Mouse (Mus musculus): ENCODE results near the gene Cops2.

Cops2 gene

GRCm38 (mm10) chr2:125826201-125826600, 32.7 kb downstream of the Cops2 start:
- DNase-seq (ENCODE audit: low spot score in 2 of 2) = no peak

- no peak for DNase-seq (ENCODE audit: low spot score in 2 of 2)
These were observed 38.5 kb downstream of the Cops2 start for GRCm38 (mm10) chr2:125820397-125820796.

- no peak for DNase-seq (ENCODE audit: low spot score in 2 of 2)
These were observed 44.9 kb downstream of the Cops2 start for GRCm38 (mm10) chr2:125813972-125814595.

DNA sequence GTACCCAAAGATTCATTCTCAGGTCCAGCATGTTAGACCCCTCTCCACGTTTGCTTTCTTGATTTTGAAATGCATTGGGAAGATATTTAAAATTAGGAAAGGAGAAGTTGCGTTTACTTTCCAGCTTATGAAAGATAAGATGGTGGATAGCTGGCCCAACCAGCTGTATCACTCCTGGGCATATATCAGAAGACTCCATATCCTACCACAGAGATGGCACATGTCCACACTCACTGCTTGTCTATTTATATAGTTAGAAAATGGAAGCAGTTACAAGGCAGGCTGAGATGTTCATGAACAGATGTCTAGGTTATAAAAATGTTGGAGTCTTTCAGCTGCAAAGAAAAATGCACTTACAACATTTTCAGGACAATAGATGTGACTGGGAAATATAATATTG, 47.6 kb downstream of the Cops2 start:
- no peak for DNase-seq (ENCODE audit: low spot score in 2 of 2)

GRCm38 (mm10) chr2:125809551-125809950, 49.4 kb downstream of the Cops2 start:
- no peak for DNase-seq (ENCODE audit: low spot score in 2 of 2)

- DNase-seq (ENCODE audit: low spot score in 2 of 2) = no peak
These were observed 53.1 kb downstream of the Cops2 start for GRCm38 (mm10) chr2:125805826-125806225.

- DNase-seq (ENCODE audit: low spot score in 2 of 2) = no peak
These were observed 57.0 kb downstream of the Cops2 start for GRCm38 (mm10) chr2:125801947-125802346.

DNA sequence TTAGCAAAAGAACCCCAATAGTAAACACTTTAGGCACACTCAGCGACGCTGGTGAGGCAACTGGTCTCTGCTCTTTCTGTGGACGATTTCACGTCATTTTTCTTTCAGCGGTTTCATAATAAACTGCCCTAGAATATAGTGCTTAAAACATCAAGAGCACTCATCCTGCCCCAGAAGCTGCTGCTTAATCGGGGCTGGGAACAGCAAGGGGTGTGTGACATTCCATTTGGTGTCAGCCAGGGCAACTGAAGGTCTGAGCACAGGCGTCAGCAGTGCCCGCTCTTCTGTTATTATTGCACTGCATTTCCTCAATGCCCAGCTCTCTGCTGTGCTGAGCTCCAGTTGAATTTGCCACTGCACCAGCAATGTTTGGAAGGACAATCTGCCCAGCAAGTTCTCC, 57.9 kb downstream of the Cops2 start:
- no peak for DNase-seq (ENCODE audit: low spot score in 2 of 2)

- DNase-seq (ENCODE audit: low spot score in 2 of 2) = peak; percentile 10 to 29
These were observed 58.5 kb downstream of the Cops2 start for GRCm38 (mm10) chr2:125800428-125800827.

- DNase-seq (ENCODE audit: low spot score in 2 of 2) = no peak
These were observed 61.1 kb downstream of the Cops2 start for GRCm38 (mm10) chr2:125797872-125798271.

- DNase-seq (ENCODE audit: low spot score in 2 of 2) = no peak
These were observed 63.8 kb downstream of the Cops2 start for GRCm38 (mm10) chr2:125795118-125795517.

- DNase-seq (ENCODE audit: low spot score in 2 of 2) = no peak
These were observed 64.8 kb downstream of the Cops2 start for GRCm38 (mm10) chr2:125794166-125794565.

DNA sequence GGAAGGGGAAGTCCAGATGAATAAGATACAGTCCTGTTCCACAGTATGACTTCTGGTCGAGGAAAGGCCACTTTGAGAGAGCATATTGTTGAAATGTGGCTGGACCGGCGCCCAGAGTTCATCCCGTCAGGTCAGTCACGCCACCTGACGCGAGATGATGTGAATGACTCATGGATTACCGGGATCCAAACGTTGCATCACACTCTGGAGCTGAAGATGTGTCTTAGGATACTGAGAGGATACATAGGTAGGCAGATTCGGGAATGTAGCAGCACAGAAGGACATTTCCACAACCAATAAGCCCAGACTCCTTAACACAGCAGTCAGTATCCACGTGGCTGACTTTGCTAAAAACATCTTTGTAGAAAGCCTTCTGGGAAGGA, 66.1 kb downstream of the Cops2 start:
- no peak for DNase-seq (ENCODE audit: low spot score in 2 of 2)

DNA sequence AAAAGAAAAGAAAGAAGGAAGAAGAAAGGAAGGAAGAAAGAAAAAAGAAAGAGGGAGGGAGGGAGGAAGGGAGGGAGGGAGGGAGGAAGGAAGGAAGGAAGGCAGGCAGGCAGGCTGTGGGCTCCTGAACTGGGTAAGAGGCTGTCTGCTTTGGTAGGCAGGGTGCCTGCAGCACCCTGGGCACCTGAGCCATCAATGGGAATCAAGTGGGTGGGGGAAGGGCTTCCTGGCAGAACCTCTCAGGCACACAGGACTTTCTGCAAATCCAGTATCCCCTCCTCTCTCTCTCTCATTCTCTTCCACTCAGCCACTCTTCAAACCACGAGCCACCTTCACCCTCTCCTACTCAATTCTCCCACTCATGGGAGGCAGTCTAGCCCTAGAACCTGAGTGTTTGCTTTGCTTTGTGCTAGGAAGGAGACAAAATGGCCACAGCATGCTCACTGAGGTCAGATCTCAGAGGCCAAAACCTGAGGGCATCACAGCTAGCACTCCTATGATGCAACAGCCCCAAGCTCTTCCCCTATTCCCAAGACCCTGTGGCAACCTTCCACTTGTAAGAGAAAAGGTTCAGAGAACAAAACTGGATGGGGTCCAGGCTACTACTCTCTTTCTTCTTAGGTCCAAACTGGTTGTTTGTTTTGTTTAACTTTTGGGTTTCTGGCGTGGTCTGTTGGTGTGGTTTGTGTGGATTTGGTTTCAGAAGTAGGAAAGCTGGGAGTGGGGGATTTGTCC, 66.6 kb downstream of the Cops2 start:
- DNase-seq (ENCODE audit: low spot score in 2 of 2) = no peak

DNA sequence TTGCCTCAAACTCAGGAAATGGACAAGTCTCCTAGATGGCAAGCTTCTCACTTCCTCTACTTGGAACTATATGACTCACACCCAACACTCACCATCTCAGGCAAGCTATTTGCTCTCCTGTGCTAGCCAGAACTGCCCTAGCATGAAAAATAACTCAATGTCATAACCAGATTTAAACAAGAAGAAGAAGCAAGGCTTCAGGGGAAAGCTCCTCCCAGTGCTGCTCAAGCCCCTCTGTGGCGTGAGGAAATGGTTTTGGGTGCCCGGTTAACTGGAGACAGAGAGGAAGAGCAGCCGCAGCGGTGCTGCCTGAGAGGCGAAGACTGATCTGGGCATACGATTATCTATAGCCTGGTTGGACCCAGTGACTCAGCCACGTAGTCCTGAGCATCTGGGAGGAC, 67.5 kb downstream of the Cops2 start:
- peak in 1 of 2 experiments; percentile 12 for DNase-seq (ENCODE audit: low spot score in 2 of 2)

GRCm38 (mm10) chr2:125790242-125790641, 68.7 kb downstream of the Cops2 start:
- no peak for DNase-seq (ENCODE audit: low spot score in 2 of 2)

DNA sequence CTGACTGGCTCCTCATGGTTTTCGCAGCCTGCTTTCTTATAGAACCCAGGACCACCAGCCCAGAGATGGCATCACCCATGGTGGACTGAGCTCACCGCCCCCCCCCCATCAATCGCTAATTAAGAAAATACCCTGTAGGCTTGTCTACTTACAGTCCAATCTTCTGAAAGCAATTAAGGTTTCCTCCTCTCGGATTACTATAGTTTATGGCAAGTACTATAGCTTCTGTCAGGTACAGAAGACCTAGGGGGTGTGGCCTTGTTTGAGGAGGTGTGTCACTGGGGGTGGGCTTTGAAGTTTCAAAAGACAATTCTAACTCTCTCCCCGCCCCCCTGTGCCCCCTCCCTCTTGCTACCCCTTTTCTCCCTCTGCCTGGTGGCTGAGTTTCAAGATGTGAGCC, 69.7 kb downstream of the Cops2 start:
- DNase-seq (ENCODE audit: low spot score in 2 of 2) = no peak

- no peak for DNase-seq (ENCODE audit: low spot score in 2 of 2)
These were observed 70.2 kb downstream of the Cops2 start for GRCm38 (mm10) chr2:125788785-125789184.

DNA sequence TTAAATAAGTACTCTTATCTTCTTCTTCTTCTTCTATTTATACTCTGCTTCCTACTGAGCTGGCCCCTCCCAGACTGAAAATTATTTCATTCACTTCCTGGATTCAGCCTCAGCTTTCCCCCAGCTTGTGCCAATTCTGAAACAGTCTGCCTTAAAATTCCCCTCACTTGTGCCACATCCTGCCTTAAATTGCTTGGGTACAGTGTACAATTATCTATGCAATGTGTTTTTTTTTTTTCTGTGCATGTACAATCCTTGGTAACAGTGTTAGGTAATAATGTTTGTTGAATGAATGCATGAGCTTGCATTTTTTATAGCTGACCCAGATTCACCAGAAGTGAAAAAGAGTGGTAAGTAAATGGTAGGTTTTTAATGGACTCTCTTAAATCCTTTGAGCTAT, 70.6 kb downstream of the Cops2 start:
- DNase-seq (ENCODE audit: low spot score in 2 of 2) = peak in 1 of 2 experiments; percentile 9

DNA sequence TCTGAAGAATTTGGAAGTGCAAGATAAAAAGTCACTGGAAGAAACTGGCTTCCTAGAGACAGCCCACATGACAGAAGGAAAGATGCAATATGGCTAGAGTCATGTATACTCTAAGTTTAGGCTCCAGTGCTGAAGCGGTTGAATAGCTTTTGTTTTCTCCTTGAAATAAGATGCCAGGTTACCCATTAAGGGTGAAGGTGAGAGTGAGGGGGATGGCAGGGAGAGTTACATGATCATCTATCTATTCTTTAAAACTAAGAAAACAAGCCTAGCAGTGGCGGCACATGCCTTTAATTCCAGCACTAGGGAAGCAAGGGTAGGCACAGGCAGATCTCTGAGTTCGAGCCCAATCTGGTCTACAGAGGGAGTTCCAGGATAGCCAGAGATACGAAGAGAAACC, 73.9 kb downstream of the Cops2 start:
- DNase-seq (ENCODE audit: low spot score in 2 of 2) = no peak

GRCm38 (mm10) chr2:125784392-125784791, 74.5 kb downstream of the Cops2 start:
- DNase-seq (ENCODE audit: low spot score in 2 of 2) = no peak

DNA sequence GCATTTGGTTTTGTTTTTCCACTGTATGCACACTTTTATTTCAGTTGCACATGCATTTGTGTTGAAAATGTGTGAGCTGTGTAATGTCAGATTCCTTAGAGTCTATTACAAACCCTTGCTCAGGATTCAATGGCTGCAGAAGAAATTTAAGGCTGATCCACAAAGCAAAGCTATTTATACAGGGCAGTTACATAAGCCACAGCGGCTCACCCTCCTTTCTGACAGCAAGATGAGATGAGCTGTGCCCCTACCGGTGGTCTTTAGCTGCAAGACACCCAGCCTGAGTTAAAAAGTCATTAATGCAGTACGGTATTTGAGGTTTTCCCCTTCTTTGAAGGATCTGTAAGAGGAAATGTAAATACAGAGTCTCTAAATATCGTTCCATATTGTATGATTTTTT, 75.1 kb downstream of the Cops2 start:
- no peak for DNase-seq (ENCODE audit: low spot score in 2 of 2)

DNA sequence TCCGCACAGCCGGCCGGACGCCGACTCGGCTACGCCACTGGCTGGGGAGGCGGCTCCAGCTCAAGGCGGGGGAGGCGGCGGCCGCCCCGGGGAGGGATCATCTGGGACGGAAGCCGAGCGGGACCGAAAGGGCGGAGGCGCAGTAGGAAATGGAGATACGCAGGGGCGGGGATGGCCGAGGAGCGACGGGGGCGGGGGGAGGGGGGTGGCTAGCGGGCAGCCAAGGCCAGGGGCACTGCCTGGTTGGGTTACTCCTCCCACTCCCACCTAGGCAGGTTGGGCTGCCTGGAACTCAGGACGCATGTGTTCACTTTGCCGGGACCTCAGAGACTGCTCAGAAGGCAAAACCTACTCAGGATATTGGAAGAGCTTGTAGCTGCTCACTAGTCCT, 76.2 kb downstream of the Cops2 start, which contains the start of gene Secisbp2l:
Secisbp2l (minus strand) TSS at position 152 of the 391 bp plus-strand sequence.
- DNase-seq (ENCODE audit: low spot score in 2 of 2) = peak; percentile 95 to 96

Measured in heart, adult 9 months (tissue).